Mouse (Mus musculus) heart, embryonic 15.5 days (tissue): ENCODE results near the gene Gpm6a. TPM values are rescaled to one million over a fixed set of nuclear protein-coding genes. Genes with fewer than 3 reads are reported as not detected.

Experiments used
- ATAC-seq: fragments of 200-750 bp; cut with Nextera tagmentation; replicated peaks from 2 replicates; pipeline ENCODE4 v1.8.0; 2017; ENCODE audit warnings: low read depth, moderate TSS enrichment; ENCODE audit not compliant: insufficient number of reproducible peaks, insufficient read depth, low FRiP score
- H3K27ac ChIP-seq: fragments of 300-500 bp; sonication (generic); 2 replicates; pipeline ENCODE4 v1.5.1; 2015; ENCODE audit warnings: mild to moderate bottlenecking, inconsistent platforms
- H3K27me3 ChIP-seq: fragments of 300-500 bp; sonication (generic); 2 replicates; pipeline ENCODE4 v1.6.1; 2015; ENCODE audit warnings: inconsistent platforms
- H3K36me3 ChIP-seq: fragments of 300-500 bp; sonication (generic); 2 replicates; pipeline ENCODE4 v1.6.1; 2015; ENCODE audit warnings: mild to moderate bottlenecking, inconsistent platforms
- H3K4me1 ChIP-seq: fragments of 300-500 bp; sonication (generic); replicated peaks from 2 replicates; pipeline ENCODE4 v1.6.1; 2015; ENCODE audit warnings: inconsistent platforms
- H3K4me2 ChIP-seq: fragments of 300-500 bp; sonication (generic); 2 replicates; pipeline ENCODE4 v1.6.1; 2015; ENCODE audit warnings: inconsistent platforms, mild to moderate bottlenecking, moderate library complexity
- H3K4me3 ChIP-seq: fragments of 300-500 bp; sonication (generic); 2 replicates; pipeline ENCODE4 v1.5.1; 2015; ENCODE audit warnings: mild to moderate bottlenecking, inconsistent platforms
- H3K9ac ChIP-seq: fragments of 300-500 bp; sonication (generic); 2 replicates; pipeline ENCODE4 v1.6.1; 2015; ENCODE audit warnings: mild to moderate bottlenecking, inconsistent platforms
- H3K9me3 ChIP-seq: fragments of 300-500 bp; sonication (generic); replicated peaks from 2 replicates; pipeline ENCODE4 v1.6.1; 2016; ENCODE audit warnings: inconsistent platforms
- WGBS: fragments of 180-500 bp; shearing (Covaris S2); methylation state at CpG from one replicate; pipeline ENCODE4 v1.1.7; 2015; ENCODE audit warnings: mixed read lengths; 5-methylcytosine and 5-hydroxymethylcytosine counted together
- polyA plus RNA-seq: library from polyadenylated mRNA; unstranded; fragments of >200 nt; fragmentation: Nextera tagmentation; extraction: Ambion mirVana; gene quantifications from 2 replicates; pipeline ENCODE4 v1.2.1, GENCODE M21; 2015

The Gpm6a gene
- 20.7 and 22.2 TPM in 2 replicates for polyA plus RNA-seq

- H3K4me2 ChIP-seq: peak within 1 kb of the TSS; percentile 23
- H3K27me3 ChIP-seq: no peaks in the 10 kb centered on the region
- H3K4me1 ChIP-seq: no peaks in the 10 kb centered on the region
- no peaks in the 10 kb centered on the region for H3K36me3 ChIP-seq
- H3K9me3 ChIP-seq: no peaks in the 10 kb centered on the region
- no peak for ATAC-seq
- no peak within 1 kb of the TSS for H3K27ac ChIP-seq
- 38% methylated on average over 13 of the region's 13 CpGs for WGBS
- no peak within 1 kb of the TSS for H3K9ac ChIP-seq
- H3K4me3 ChIP-seq: no peak within 1 kb of the TSS
Observed at GRCm38 (mm10) chr8:54954741-54955455, at the start of gene Gpm6a. Gene Gpm6a (plus strand): TSS chr8:54954843.

GRCm38 (mm10) chr8:54912891-54913290, 41.8 kb upstream of the Gpm6a start:
- no peak overlapping the region for H3K4me2 ChIP-seq
- no peaks in the 10 kb centered on the region for H3K9me3 ChIP-seq
- no peak overlapping the region for H3K9ac ChIP-seq
- H3K36me3 ChIP-seq: no peaks in the 10 kb centered on the region
- H3K27ac ChIP-seq: no peak overlapping the region
- 88% methylated on average over 2 of the region's 2 CpGs for WGBS
- H3K27me3 ChIP-seq: no peaks in the 10 kb centered on the region
- H3K4me1 ChIP-seq: no peaks in the 10 kb centered on the region
- no peak overlapping the region for H3K4me3 ChIP-seq
- no peak for ATAC-seq

- WGBS: 76% methylated on average over 7 of the region's 9 CpGs
- Histone ChIP-seq H3K27me3 (no peaks in the 10 kb centered on the region), H3K36me3 (no peaks in the 10 kb centered on the region), H3K9ac (no peak overlapping the region), H3K4me3 (no peak overlapping the region), H3K4me1 (peaks cover 4% of the 10 kb centered on the region; the same call in 1 of the 2 replicates), H3K27ac (no peak overlapping the region), H3K9me3 (no peaks in the 10 kb centered on the region), H3K4me2 (no peak overlapping the region)
- no peak for ATAC-seq
Observed at GRCm38 (mm10) chr8:54917710-54918109, 36.9 kb upstream of the Gpm6a start.

- no peak for ATAC-seq
- Histone ChIP-seq H3K4me3 (no peak overlapping the region), H3K4me1 (peaks cover 4% of the 10 kb centered on the region; the same call in 1 of the 2 replicates), H3K9me3 (no peaks in the 10 kb centered on the region), H3K27me3 (no peaks in the 10 kb centered on the region), H3K9ac (no peak overlapping the region), H3K27ac (no peak overlapping the region), H3K4me2 (no peak overlapping the region), H3K36me3 (no peaks in the 10 kb centered on the region)
- WGBS: 24% methylated on average over 2 of the region's 2 CpGs
Observed at GRCm38 (mm10) chr8:54922160-54922855, 32.3 kb upstream of the Gpm6a start.

GRCm38 (mm10) chr8:54924936-54925335, 29.7 kb upstream of the Gpm6a start:
- no peak overlapping the region for H3K9ac ChIP-seq
- no peak overlapping the region for H3K4me3 ChIP-seq
- no peak for ATAC-seq
- H3K9me3 ChIP-seq: no peaks in the 10 kb centered on the region
- no peaks in the 10 kb centered on the region for H3K36me3 ChIP-seq
- H3K4me2 ChIP-seq: no peak overlapping the region
- WGBS: 78% methylated on average over 3 of the region's 3 CpGs
- peaks cover 4% of the 10 kb centered on the region; the same call in 1 of the 2 replicates for H3K4me1 ChIP-seq
- H3K27me3 ChIP-seq: no peaks in the 10 kb centered on the region
- no peak overlapping the region for H3K27ac ChIP-seq

- Histone ChIP-seq H3K4me2 (no peak overlapping the region), H3K27me3 (no peaks in the 10 kb centered on the region), H3K9me3 (no peaks in the 10 kb centered on the region), H3K4me1 (no peaks in the 10 kb centered on the region), H3K4me3 (no peak overlapping the region), H3K9ac (no peak overlapping the region), H3K27ac (no peak overlapping the region), H3K36me3 (no peaks in the 10 kb centered on the region)
- no peak for ATAC-seq
- 61% methylated on average over 2 of the region's 2 CpGs for WGBS
Observed at GRCm38 (mm10) chr8:54932306-54932705, 22.3 kb upstream of the Gpm6a start.

GRCm38 (mm10) chr8:54953351-54953750, 1.3 kb upstream of the Gpm6a start:
- WGBS: 76% methylated on average over 2 of the region's 2 CpGs
- no peak overlapping the region for H3K9ac ChIP-seq
- no peaks in the 10 kb centered on the region for H3K4me1 ChIP-seq

GRCm38 (mm10) chr8:54954030-54954429, 613 bp upstream of the Gpm6a start:
- no peak overlapping the region for H3K9ac ChIP-seq
- H3K4me2 ChIP-seq: no peak overlapping the region
- no peaks in the 10 kb centered on the region for H3K9me3 ChIP-seq
- H3K36me3 ChIP-seq: no peaks in the 10 kb centered on the region
- WGBS: 62% methylated on average over 6 of the region's 6 CpGs
- no peak overlapping the region for H3K27ac ChIP-seq
- ATAC-seq: no peak
- H3K4me3 ChIP-seq: no peak overlapping the region
- H3K27me3 ChIP-seq: no peaks in the 10 kb centered on the region
- H3K4me1 ChIP-seq: no peaks in the 10 kb centered on the region

More at GRCm38 (mm10) chr8:54953351-54953750, 1.3 kb upstream of the Gpm6a start:
- Histone ChIP-seq H3K4me2 (no peak overlapping the region), H3K9me3 (no peaks in the 10 kb centered on the region), H3K27ac (no peak overlapping the region), H3K4me3 (no peak overlapping the region), H3K36me3 (no peaks in the 10 kb centered on the region), H3K27me3 (no peaks in the 10 kb centered on the region)
- ATAC-seq: no peak

- Histone ChIP-seq H3K4me1 (no peaks in the 10 kb centered on the region), H3K4me2 (no peak overlapping the region), H3K27me3 (no peaks in the 10 kb centered on the region), H3K4me3 (no peak overlapping the region), H3K27ac (no peak overlapping the region), H3K9me3 (no peaks in the 10 kb centered on the region), H3K9ac (no peak overlapping the region), H3K36me3 (no peaks in the 10 kb centered on the region)
- no peak for ATAC-seq
- WGBS: 85% methylated on average over 3 of the region's 3 CpGs
Observed at GRCm38 (mm10) chr8:54955456-54955800, 785 bp downstream of the Gpm6a start.

GRCm38 (mm10) chr8:54955935-54956573, 1.4 kb downstream of the Gpm6a start:
- Histone ChIP-seq H3K4me3 (no peak overlapping the region), H3K9ac (no peak overlapping the region), H3K27me3 (no peaks in the 10 kb centered on the region), H3K4me2 (no peak overlapping the region), H3K4me1 (no peaks in the 10 kb centered on the region), H3K36me3 (no peaks in the 10 kb centered on the region), H3K9me3 (no peaks in the 10 kb centered on the region), H3K27ac (no peak overlapping the region)
- ATAC-seq: no peak
- 77% methylated on average over 6 of the region's 6 CpGs for WGBS

GRCm38 (mm10) chr8:54956787-54957186, 2.1 kb downstream of the Gpm6a start:
- H3K4me2 ChIP-seq: no peak overlapping the region
- H3K9ac ChIP-seq: no peak overlapping the region
- H3K27ac ChIP-seq: no peak overlapping the region
- no peaks in the 10 kb centered on the region for H3K27me3 ChIP-seq
- no peak for ATAC-seq
- no peaks in the 10 kb centered on the region for H3K36me3 ChIP-seq
- H3K9me3 ChIP-seq: no peaks in the 10 kb centered on the region
- H3K4me3 ChIP-seq: no peak overlapping the region
- 75% methylated on average over 3 of the region's 3 CpGs for WGBS
- no peaks in the 10 kb centered on the region for H3K4me1 ChIP-seq
